Mouse (Mus musculus) small intestine, adult 2 months (tissue): ENCODE measurements around the gene Ormdl3. TPM values are rescaled to one million over a fixed set of nuclear protein-coding genes. Genes with fewer than 3 reads are reported as not detected.

Experiments used
- H3K27ac ChIP-seq: fragments of 200-500 bp; 2 replicates; pipeline ENCODE4 v1.5.1; 2012; ENCODE audit warnings: low read depth, low read length, control low read depth, inconsistent platforms; ENCODE audit not compliant: insufficient read depth
- H3K27me3 ChIP-seq: fragments of 200-500 bp; 2 replicates; pipeline ENCODE4 v1.6.1; 2012; ENCODE audit warnings: mild to moderate bottlenecking, moderate library complexity, low read length, inconsistent platforms; ENCODE audit not compliant: control insufficient read depth, insufficient read depth
- H3K36me3 ChIP-seq: fragments of 200-500 bp; 2 replicates; pipeline ENCODE4 v1.6.1; 2012; ENCODE audit warnings: mild to moderate bottlenecking, low read length, control low read depth, inconsistent platforms; ENCODE audit not compliant: control insufficient read depth, insufficient read depth
- H3K4me1 ChIP-seq: fragments of 200-500 bp; 2 replicates; pipeline ENCODE4 v1.6.1; 2012; ENCODE audit warnings: low read length, inconsistent platforms, mixed read lengths; ENCODE audit not compliant: control insufficient read depth, insufficient read depth, insufficient read length
- H3K4me3 ChIP-seq: fragments of 200-500 bp; 2 replicates; pipeline ENCODE4 v1.5.1; 2012; ENCODE audit warnings: low read depth, mild to moderate bottlenecking, control low read depth, inconsistent platforms, low read length, moderate library complexity
- CTCF ChIP-seq: fragments of 200-500 bp; IDR thresholded peaks from 2 replicates; pipeline ENCODE4 v1.5.1; 2012; ENCODE audit warnings: low read depth, mild to moderate bottlenecking, control low read depth, inconsistent platforms, low read length, moderate library complexity, mixed read lengths; ENCODE audit not compliant: insufficient replicate concordance, insufficient read length; ENCODE audit errors: extremely low read depth
- POLR2A ChIP-seq: fragments of 200-500 bp; IDR thresholded peaks from 2 replicates; pipeline ENCODE4 v1.6.1; 2012; ENCODE audit warnings: low read depth, mild to moderate bottlenecking, control low read depth, inconsistent platforms, low read length, moderate library complexity
- whole genome bisulfite sequencing: fragments of 180-500 bp; shearing (Covaris S2); methylation state at CpG from one replicate; pipeline ENCODE4 v1.1.7; 2018; 5-methylcytosine and 5-hydroxymethylcytosine counted together
- polyA plus RNA-seq: library from polyadenylated mRNA; depleted of rRNA; stranded (reverse); fragments of >200 nt; gene quantifications from 2 replicates; pipeline ENCODE4 v1.2.3, GENCODE M21; 2012

Gene Ormdl3
- polyA plus RNA-seq, 1 experiment: 105 TPM

DNA sequence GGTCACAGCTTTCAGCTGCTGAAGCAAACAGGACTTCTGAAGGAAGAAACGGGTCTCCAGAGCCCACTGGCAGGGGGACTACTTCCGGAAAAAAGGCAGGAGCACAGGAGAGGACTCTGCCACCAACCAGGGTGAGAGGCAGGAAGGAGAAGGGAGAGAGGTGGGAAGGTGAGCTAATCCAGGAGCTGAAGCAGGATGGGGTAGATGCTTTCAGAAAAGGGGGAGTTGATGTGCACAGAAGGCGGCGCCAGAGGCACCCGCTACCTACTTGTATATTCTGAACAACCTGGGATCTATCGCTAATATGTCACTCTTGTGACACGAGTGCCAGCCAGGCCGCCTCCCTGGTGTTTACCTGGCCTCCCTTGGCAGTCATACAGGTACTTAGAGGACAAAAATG lies 10.8 kb upstream of the Ormdl3 start, which contains the start of gene Lrrc3c:
Gene Lrrc3c, plus strand, starts transcription at position 301 of the 400 bp plus-strand sequence.
- H3K36me3 ChIP-seq: no peaks in the 10 kb centered on the region
- peaks cover 11% of the 10 kb centered on the region for H3K27me3 ChIP-seq
- H3K4me1 ChIP-seq: peaks cover 7% of the 10 kb centered on the region
- no peak for TF ChIP-seq POLR2A
- TF ChIP-seq CTCF: no peak
- H3K4me3 ChIP-seq: no peak within 1 kb of the TSS
- WGBS: 73% methylated on average over 8 of the region's 8 CpGs
- H3K27ac ChIP-seq: no peak within 1 kb of the TSS

DNA sequence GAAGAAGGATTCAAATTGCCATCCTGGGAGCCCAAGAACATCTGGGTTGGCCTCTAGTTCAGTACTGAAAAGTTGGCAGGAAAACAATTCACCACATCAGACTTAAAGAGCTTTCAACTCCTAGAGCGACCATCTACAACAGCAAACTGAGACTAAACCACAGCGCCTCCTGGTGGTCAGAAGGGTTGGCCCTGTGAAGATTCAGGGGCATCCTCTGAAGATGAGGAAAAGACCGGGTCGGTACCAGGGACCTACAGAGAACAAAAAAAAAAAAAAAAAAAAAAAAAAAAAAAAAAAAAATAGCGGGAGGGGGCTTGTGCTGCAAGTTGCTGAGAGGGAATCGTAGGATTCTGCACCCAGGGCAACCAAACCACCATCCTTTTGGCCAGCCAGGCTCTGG lies 10.2 kb upstream of the Ormdl3 start:
- no peak overlapping the region for H3K4me3 ChIP-seq
- no peaks in the 10 kb centered on the region for H3K36me3 ChIP-seq
- WGBS: 22% methylated on average over 6 of the region's 6 CpGs
- TF ChIP-seq POLR2A (no peak), CTCF (peak; percentile 86; the same call in 1 of the 2 replicates)
- no peak overlapping the region for H3K27ac ChIP-seq
- H3K27me3 ChIP-seq: peaks cover 11% of the 10 kb centered on the region
- H3K4me1 ChIP-seq: peaks cover 5% of the 10 kb centered on the region

- Histone ChIP-seq H3K36me3 (no peaks in the 10 kb centered on the region), H3K4me3 (no peak overlapping the region), H3K27ac (no peak overlapping the region), H3K27me3 (peaks cover 6% of the 10 kb centered on the region; the same call in 1 of the 2 replicates), H3K4me1 (no peaks in the 10 kb centered on the region)
- no peak for TF ChIP-seq POLR2A
- TF ChIP-seq CTCF: no peak
- 63% methylated on average over 3 of the region's 3 CpGs for WGBS
Measured at GRCm38 (mm10) chr11:98595955-98596354, 8.8 kb upstream of the Ormdl3 start.

- Histone ChIP-seq H3K36me3 (no peaks in the 10 kb centered on the region), H3K4me1 (no peaks in the 10 kb centered on the region), H3K4me3 (no peak overlapping the region), H3K27me3 (peaks cover 6% of the 10 kb centered on the region; the same call in 1 of the 2 replicates), H3K27ac (no peak overlapping the region)
- 57% methylated on average over 10 of the region's 10 CpGs for WGBS
- no peak for TF ChIP-seq CTCF
- no peak for TF ChIP-seq POLR2A
Measured at GRCm38 (mm10) chr11:98595473-98595872, 8.3 kb upstream of the Ormdl3 start.

DNA sequence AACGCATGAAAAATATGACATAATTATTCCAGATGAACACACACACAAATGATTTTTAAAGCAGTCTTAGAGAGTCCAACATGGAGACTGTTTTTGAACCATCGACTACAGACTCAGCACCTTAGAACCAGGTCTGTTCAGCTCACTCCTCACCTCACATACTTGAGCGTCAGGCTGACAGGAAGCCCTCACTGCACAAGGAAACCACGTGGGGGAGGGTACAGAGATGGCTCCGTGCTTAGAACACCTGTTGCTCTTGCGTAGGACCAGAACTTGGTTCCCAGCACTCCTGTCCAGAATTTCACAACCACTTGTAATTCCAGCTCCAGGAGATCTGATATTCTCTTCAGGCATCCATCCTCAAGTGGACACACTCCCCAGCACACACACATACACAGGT lies 7.9 kb upstream of the Ormdl3 start:
- TF ChIP-seq POLR2A (no peak), CTCF (no peak)
- 64% methylated on average over 6 of the region's 6 CpGs for WGBS

GRCm38 (mm10) chr11:98590548-98591445 lies 3.6 kb upstream of the Ormdl3 start:
- Histone ChIP-seq H3K4me3 (no peak overlapping the region), H3K4me1 (peaks cover 13% of the 10 kb centered on the region; the same call in 1 of the 2 replicates), H3K36me3 (no peaks in the 10 kb centered on the region), H3K27ac (no peak overlapping the region), H3K27me3 (no peaks in the 10 kb centered on the region)
- TF ChIP-seq CTCF (no peak), POLR2A (no peak)
- 56% methylated on average over 19 of the region's 19 CpGs for WGBS

More for the DNA sequence above, 7.9 kb upstream of the Ormdl3 start:
- H3K36me3 ChIP-seq: no peaks in the 10 kb centered on the region
- H3K27me3 ChIP-seq: peaks cover 6% of the 10 kb centered on the region; the same call in 1 of the 2 replicates
- no peak overlapping the region for H3K27ac ChIP-seq
- no peaks in the 10 kb centered on the region for H3K4me1 ChIP-seq
- H3K4me3 ChIP-seq: no peak overlapping the region

- Histone ChIP-seq H3K27me3 (no peaks in the 10 kb centered on the region), H3K4me3 (no peak overlapping the region), H3K27ac (peak overlapping the region; percentile 90), H3K36me3 (no peaks in the 10 kb centered on the region), H3K4me1 (peaks cover 13% of the 10 kb centered on the region; the same call in 1 of the 2 replicates)
- TF ChIP-seq CTCF (no peak), POLR2A (no peak)
- WGBS: 33% methylated on average over 8 of the region's 8 CpGs
Measured at GRCm38 (mm10) chr11:98589306-98589705, 2.1 kb upstream of the Ormdl3 start.

DNA sequence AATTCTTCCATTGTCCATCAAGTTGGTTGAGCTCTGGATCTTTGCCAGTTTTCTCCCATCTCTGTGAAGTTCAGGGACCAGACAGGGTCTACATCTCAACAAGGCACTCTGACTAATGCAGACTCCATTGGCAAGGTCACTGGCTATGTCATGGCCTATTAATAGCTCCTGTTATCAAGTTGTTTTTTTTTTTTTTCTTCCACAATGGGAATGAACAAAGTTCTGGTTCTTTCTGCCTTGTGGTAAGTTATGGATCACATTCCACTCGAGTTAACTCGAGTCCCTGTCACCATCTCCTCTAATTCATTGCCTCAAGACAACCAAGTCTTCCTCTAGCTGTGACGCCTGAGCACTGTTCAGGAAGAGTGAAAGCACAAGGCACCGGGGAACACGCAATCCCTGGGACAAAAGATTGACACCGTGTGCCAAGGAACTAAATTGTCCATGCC lies 1.7 kb upstream of the Ormdl3 start:
- no peaks in the 10 kb centered on the region for H3K27me3 ChIP-seq
- H3K4me1 ChIP-seq: peaks cover 15% of the 10 kb centered on the region; the same call in 1 of the 2 replicates
- peak overlapping the region; percentile 90 for H3K27ac ChIP-seq
- no peak overlapping the region for H3K4me3 ChIP-seq
- 30% methylated on average over 6 of the region's 6 CpGs for WGBS
- TF ChIP-seq CTCF (no peak), POLR2A (no peak)
- H3K36me3 ChIP-seq: no peaks in the 10 kb centered on the region
